ENCODE assay signal across 9 mouse cellular contexts in the genomic region with DNA sequence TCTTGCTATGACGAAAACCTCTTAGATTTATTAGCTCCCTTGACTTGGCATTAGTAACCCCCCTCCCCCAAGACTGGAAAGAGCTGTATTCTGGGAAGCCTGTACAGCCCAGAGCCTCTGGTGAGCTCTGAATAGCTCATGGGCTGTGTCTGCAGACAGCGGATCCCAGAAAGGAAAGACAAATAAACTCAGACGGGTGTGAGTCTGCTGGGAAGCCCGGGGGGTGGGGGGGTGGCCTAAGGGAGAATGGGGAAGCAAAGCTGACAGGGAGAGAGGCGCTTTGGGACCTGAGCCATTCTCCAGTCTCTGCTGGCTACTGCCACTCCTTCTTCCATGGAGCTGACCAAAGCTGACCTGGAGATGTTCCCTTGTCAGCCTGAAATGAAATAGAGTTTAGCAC. TPM values are rescaled to one million over a fixed set of nuclear protein-coding genes. Genes with fewer than 3 reads are reported as not detected.
A peak's percentile ranks its signal among the peaks of the same experiment; 100 is the strongest.
DNase-seq lines count a peak whose midpoint lies in the region; ATAC-seq and TF ChIP-seq lines count a peak whose summit lies in the region.
"Had no signal": no experiment of that assay in that cellular context is flagged by ENCODE, and none has a peak within 500 bp of the region (broad histone marks: within the 10 kb centered on the region; RNA-seq: fewer than 3 reads in every experiment).

No protein-coding gene starts in this region.

- no peak for DNase-seq in hindbrain, embryonic 10.5 days (ENCODE audit: low spot score)
- DNase-seq in hindbrain, embryonic 11.5 days (ENCODE audit: low spot score), result no peak
- DNase-seq in heart, postnatal 0 days (ENCODE audit: low spot score), result peak; percentile 51
- no peak for DNase-seq in liver, postnatal 0 days
- no peak for DNase-seq in thymus, adult 18-20 months
- DNase-seq: cerebellum, adult 11-12 months had no signal

- no peak overlapping the region for H3K4me2 ChIP-seq in hindbrain, embryonic 11.5 days (replicated peaks; ENCODE audit: low read depth, low read length)
- H3K4me2 ChIP-seq in heart, postnatal 0 days (ENCODE audit: low read depth, low read length), result no peak overlapping the region
- H3K4me2 ChIP-seq in liver, postnatal 0 days (ENCODE audit: low read depth, low read length), result no peak overlapping the region
- H3K4me2 ChIP-seq in midbrain, embryonic 15.5 days, result no peak overlapping the region

- WGBS in hindbrain, embryonic 10.5 days, result 45% methylated on average over 5 of the region's 5 CpGs
- WGBS in hindbrain, embryonic 11.5 days, result 43% methylated on average over 5 of the region's 5 CpGs
- 19% methylated on average over 5 of the region's 5 CpGs for WGBS in heart, postnatal 0 days
- WGBS in liver, postnatal 0 days (ENCODE audit: insufficient replicate concordance), result 34% methylated on average over 5 of the region's 5 CpGs
- WGBS in midbrain, embryonic 15.5 days, result 57% methylated on average over 5 of the region's 5 CpGs

- no peak for TF ChIP-seq POLR2A in bone marrow macrophage, adult 2 months (IDR thresholded peaks at IDR 0.05; ENCODE audit: borderline replicate concordance, low read depth, low read length)

- H3K9ac ChIP-seq in hindbrain, embryonic 11.5 days (ENCODE audit: low read depth, low read length), result no peak overlapping the region
- no peak overlapping the region for H3K9ac ChIP-seq in heart, postnatal 0 days (replicated peaks; ENCODE audit: low read depth, low read length)
- no peak overlapping the region for H3K9ac ChIP-seq in liver, postnatal 0 days (replicated peaks)
- no peak overlapping the region for H3K9ac ChIP-seq in midbrain, embryonic 15.5 days

- H3K27me3 ChIP-seq in hindbrain, embryonic 10.5 days (ENCODE audit: insufficient read depth, poor library complexity, severe bottlenecking), result no peaks in the 10 kb centered on the region
- H3K27me3 ChIP-seq in hindbrain, embryonic 11.5 days (ENCODE audit: control insufficient read depth, insufficient read depth, low read length), result no peaks in the 10 kb centered on the region
- no peaks in the 10 kb centered on the region for H3K27me3 ChIP-seq in heart, postnatal 0 days (ENCODE audit: control insufficient read depth, insufficient read depth, low read length)
- H3K27me3 ChIP-seq in liver, postnatal 0 days (ENCODE audit: insufficient read depth, low read length), result no peaks in the 10 kb centered on the region
- H3K27me3 ChIP-seq in midbrain, embryonic 15.5 days (replicated peaks), result no peaks in the 10 kb centered on the region

- no peak for TF ChIP-seq EP300 in heart, postnatal 0 days (IDR thresholded peaks at IDR 0.05; ENCODE audit: low read depth)
- TF ChIP-seq EP300 in liver, postnatal 0 days (IDR thresholded peaks at IDR 0.05; ENCODE audit: low read depth), result no peak

- peaks cover 15% of the 10 kb centered on the region; the same call in 1 of the 2 replicates for H3K4me1 ChIP-seq in hindbrain, embryonic 10.5 days (replicated peaks)
- no peaks in the 10 kb centered on the region for H3K4me1 ChIP-seq in hindbrain, embryonic 11.5 days (replicated peaks; ENCODE audit: control insufficient read depth, insufficient read depth, low read length)
- peaks cover 23% of the 10 kb centered on the region for H3K4me1 ChIP-seq in bone marrow macrophage, adult 2 months (ENCODE audit: control insufficient read depth, insufficient read depth, low read length)
- H3K4me1 ChIP-seq in heart, postnatal 0 days (ENCODE audit: control insufficient read depth, insufficient read depth), result peaks cover 23% of the 10 kb centered on the region
- H3K4me1 ChIP-seq in liver, postnatal 0 days (ENCODE audit: insufficient read depth), result peaks cover 28% of the 10 kb centered on the region
- H3K4me1 ChIP-seq in midbrain, embryonic 15.5 days, result no peaks in the 10 kb centered on the region

- peak overlapping the region; percentile 53 for H3K27ac ChIP-seq in hindbrain, embryonic 10.5 days
- no peak overlapping the region; the same call in 1 of the 2 replicates for H3K27ac ChIP-seq in hindbrain, embryonic 11.5 days (ENCODE audit: low read depth, low read length)
- peak overlapping the region; percentile 26; the same call in 1 of the 2 replicates for H3K27ac ChIP-seq in bone marrow macrophage, adult 2 months (ENCODE audit: insufficient read depth, low read depth, low read length)
- H3K27ac ChIP-seq in heart, postnatal 0 days (ENCODE audit: low read depth), result peak overlapping the region; percentile 62
- H3K27ac ChIP-seq in liver, postnatal 0 days (ENCODE audit: low read depth), result 0 out of 2 replicates have a peak overlapping the region, but pooled peaks have one; percentile 16
- H3K27ac ChIP-seq in midbrain, embryonic 15.5 days, result no peak overlapping the region

- no peak overlapping the region for H3K4me3 ChIP-seq in hindbrain, embryonic 10.5 days
- no peak overlapping the region for H3K4me3 ChIP-seq in hindbrain, embryonic 11.5 days (ENCODE audit: low read depth, low read length)
- no peak overlapping the region for H3K4me3 ChIP-seq in bone marrow macrophage, adult 2 months (ENCODE audit: insufficient read depth, low read length)
- H3K4me3 ChIP-seq in heart, postnatal 0 days (ENCODE audit: low read depth, low read length), result no peak overlapping the region
- no peak overlapping the region for H3K4me3 ChIP-seq in liver, postnatal 0 days (ENCODE audit: low read depth, low read length)
- H3K4me3 ChIP-seq in midbrain, embryonic 15.5 days, result no peak overlapping the region

- H3K36me3 ChIP-seq in hindbrain, embryonic 10.5 days, result peaks cover 22% of the 10 kb centered on the region
- no peaks in the 10 kb centered on the region for H3K36me3 ChIP-seq in hindbrain, embryonic 11.5 days (ENCODE audit: control insufficient read depth, insufficient read depth, low read length)
- peaks cover 4% of the 10 kb centered on the region; the same call in 1 of the 2 replicates for H3K36me3 ChIP-seq in heart, postnatal 0 days (replicated peaks; ENCODE audit: control insufficient read depth, insufficient read depth, low read length)
- peaks cover 5% of the 10 kb centered on the region; the same call in 1 of the 2 replicates for H3K36me3 ChIP-seq in liver, postnatal 0 days (replicated peaks; ENCODE audit: insufficient read depth, low read length)
- H3K36me3 ChIP-seq in midbrain, embryonic 15.5 days (replicated peaks), result 0 out of 2 replicates have a peak, but pooled peaks cover 2% of the 10 kb centered on the region

- ATAC-seq in hindbrain, embryonic 11.5 days (ENCODE audit: low FRiP score), result no peak
- peak; percentile 81 for ATAC-seq in heart, postnatal 0 days (ENCODE audit: insufficient read depth, low read depth)
- no peak for ATAC-seq in liver, postnatal 0 days
- ATAC-seq in granulocyte monocyte progenitor cell, adult 5-6 weeks (replicated peaks; ENCODE audit: poor library complexity, severe bottlenecking), result no peak; the same call in 1 of the 2 replicates
- no peak for ATAC-seq in midbrain, embryonic 15.5 days (replicated peaks)

- H3K9me3 ChIP-seq in hindbrain, embryonic 10.5 days, result no peaks in the 10 kb centered on the region
- no peaks in the 10 kb centered on the region for H3K9me3 ChIP-seq in hindbrain, embryonic 11.5 days (ENCODE audit: control insufficient read depth, low read length)
- no peaks in the 10 kb centered on the region for H3K9me3 ChIP-seq in heart, postnatal 0 days (replicated peaks; ENCODE audit: control insufficient read depth, low read length)
- H3K9me3 ChIP-seq in liver, postnatal 0 days (ENCODE audit: low read length), result no peaks in the 10 kb centered on the region
- no peaks in the 10 kb centered on the region for H3K9me3 ChIP-seq in midbrain, embryonic 15.5 days

- TF ChIP-seq CTCF in bone marrow macrophage, adult 2 months (IDR thresholded peaks at IDR 0.05; ENCODE audit: low read depth, low read length), result no peak
- no peak for TF ChIP-seq CTCF in heart, postnatal 0 days (IDR thresholded peaks at IDR 0.05; ENCODE audit: low read depth)
- TF ChIP-seq CTCF in liver, postnatal 0 days (IDR thresholded peaks at IDR 0.05; ENCODE audit: low read depth), result no peak

RNA-seq across cellular contexts. Expression of a gene that starts 53.8 kb away (rescaled TPM):
- polyA plus RNA-seq in hindbrain, embryonic 10.5 days (2016; fragmentation: Nextera tagmentation; extraction: Ambion mirVana), result 61.7 and 64.6 TPM in 2 replicates
- polyA plus RNA-seq in hindbrain, embryonic 11.5 days (2014; fragmentation: Nextera tagmentation; extraction: Ambion mirVana), result 61.2 and 69.5 TPM in 2 replicates
- polyA plus RNA-seq in bone marrow macrophage, adult 2 months (2012; ENCODE audit: insufficient read depth, insufficient read length, missing spikeins), result 64.7 and 68.1 TPM in 2 replicates
- total RNA-seq in heart, postnatal 0 days (2014; rRNA removed; ENCODE audit: low replicate concordance), result 37.5 and 40.5 TPM in 2 replicates
- 18.4 and 20.4 TPM in 2 replicates for polyA plus RNA-seq in heart, postnatal 0 days (2015; fragmentation: Nextera tagmentation; extraction: Ambion mirVana)
- polyA plus RNA-seq in liver, postnatal 0 days (2015; fragmentation: Nextera tagmentation; extraction: Ambion mirVana), result 26.2 and 29.1 TPM in 2 replicates
- 48.3 and 55.4 TPM in 2 replicates for total RNA-seq in granulocyte monocyte progenitor cell, adult 5-6 weeks (2014; fragmentation: Nextera tagmentation)
- total RNA-seq in granulocyte monocyte progenitor cell, adult 5-6 weeks (2017), result 51.4 and 73.0 TPM in 2 replicates
- 43.0 and 44.3 TPM in 2 replicates for polyA plus RNA-seq in midbrain, embryonic 15.5 days (2015; fragmentation: Nextera tagmentation; extraction: Ambion mirVana)

Comparison
In these comparisons a context has a peak if more than half of its experiments do, and no peak if none do; other contexts are left out.
1. H3K27ac ChIP-seq: peak in hindbrain, embryonic 10.5 days (single experiment), bone marrow macrophage, adult 2 months (single experiment), heart, postnatal 0 days (single experiment) and liver, postnatal 0 days (single experiment); none in hindbrain, embryonic 11.5 days (single experiment) and midbrain, embryonic 15.5 days (single experiment).